Mouse (Mus musculus): ENCODE data around the gene Rptor.

Rptor gene

GRCm38 (mm10) chr11:119941794-119942193, 339.1 kb downstream of the Rptor start:
- no peak for DNase-seq

GRCm38 (mm10) chr11:119942201-119942726, 339.6 kb downstream of the Rptor start:
- no peak for DNase-seq

- peak; percentile 99 for DNase-seq
These were observed 340.2 kb downstream of the Rptor start, which contains the start of gene Baiap2 for GRCm38 (mm10) chr11:119942727-119943427. Gene Baiap2 (plus strand): TSS chr11:119942763.

- no peak for DNase-seq
These were observed 340.8 kb downstream of the Rptor start for GRCm38 (mm10) chr11:119943428-119943988.

- peak; percentile 66 to 85 for DNase-seq
These were observed 342.6 kb downstream of the Rptor start for GRCm38 (mm10) chr11:119945343-119945742.

- DNase-seq = no peak
These were observed 344.7 kb downstream of the Rptor start for GRCm38 (mm10) chr11:119947426-119947825.

GRCm38 (mm10) chr11:119947897-119948296, 345.2 kb downstream of the Rptor start:
- no peak for DNase-seq

GRCm38 (mm10) chr11:119948305-119948704, 345.6 kb downstream of the Rptor start:
- DNase-seq = no peak

- no peak for DNase-seq
These were observed 346.1 kb downstream of the Rptor start for GRCm38 (mm10) chr11:119948803-119949202.
